Mouse (Mus musculus): Measurements from ENCODE around the gene Copa.
A peak's percentile ranks its signal among the peaks of the same experiment; 100 is the strongest.

- TF ChIP-seq POLR2A (IDR thresholded peaks at IDR 0.05; ENCODE audit: control insufficient read depth in 1 of 2, insufficient read depth in 1 of 2, low read depth in 1 of 2, low read length in 2 of 2, poor library complexity in 1 of 2) (no peak), CHD2 (IDR thresholded peaks at IDR 0.05; ENCODE audit: low read length) (no peak), KAT2A (conservative IDR thresholded peaks at IDR 0.05; ENCODE audit: low read depth, low read length) (no peak), RCOR1 (IDR thresholded peaks at IDR 0.05; ENCODE audit: low read depth, low read length) (no peak), TCF12 (IDR thresholded peaks at IDR 0.05; ENCODE audit: low read depth, low read length) (peak; percentile 13; the same call in 1 of the 2 replicates), E2F4 (IDR thresholded peaks at IDR 0.05; ENCODE audit: borderline replicate concordance, low read depth, low read length) (no peak), BHLHE40 (IDR thresholded peaks at IDR 0.05; ENCODE audit: borderline replicate concordance, low read depth, low read length) (no peak; the same call in 1 of the 2 replicates), EP300 (IDR thresholded peaks at IDR 0.05; ENCODE audit: low read depth in 1 of 2, low read length in 2 of 2) (0 out of 4 replicates have a peak, but pooled peaks of 1 of the 2 experiments have one; percentile 6), CTCF (IDR thresholded peaks at IDR 0.05 in 2 of 3, conservative IDR thresholded peaks at IDR 0.05 in 1 of 3; ENCODE audit: control insufficient read depth in 1 of 3, insufficient read depth in 1 of 3, low read depth in 2 of 3, low read length in 3 of 3, poor library complexity in 1 of 3, severe bottlenecking in 1 of 3) (peak; percentile 40 to 90 (median 77)), CHD1 (IDR thresholded peaks at IDR 0.05; ENCODE audit: low read depth, low read length) (no peak), ETS1 (IDR thresholded peaks at IDR 0.05; ENCODE audit: low read depth, low read length) (no peak), SMC3 (IDR thresholded peaks at IDR 0.05; ENCODE audit: low read depth, low read length) (peak; percentile 69), ZC3H11A (IDR thresholded peaks at IDR 0.05; ENCODE audit: low read depth, low read length) (peak; percentile 77), ZNF384 (IDR thresholded peaks at IDR 0.05; ENCODE audit: low read depth, low read length) (peak; percentile 53)
Observed at GRCm38 (mm10) chr1:172046938-172047337, 35.4 kb upstream of the Copa start.
